8 mouse cellular contexts compared by ENCODE assay signal in the genomic region with DNA sequence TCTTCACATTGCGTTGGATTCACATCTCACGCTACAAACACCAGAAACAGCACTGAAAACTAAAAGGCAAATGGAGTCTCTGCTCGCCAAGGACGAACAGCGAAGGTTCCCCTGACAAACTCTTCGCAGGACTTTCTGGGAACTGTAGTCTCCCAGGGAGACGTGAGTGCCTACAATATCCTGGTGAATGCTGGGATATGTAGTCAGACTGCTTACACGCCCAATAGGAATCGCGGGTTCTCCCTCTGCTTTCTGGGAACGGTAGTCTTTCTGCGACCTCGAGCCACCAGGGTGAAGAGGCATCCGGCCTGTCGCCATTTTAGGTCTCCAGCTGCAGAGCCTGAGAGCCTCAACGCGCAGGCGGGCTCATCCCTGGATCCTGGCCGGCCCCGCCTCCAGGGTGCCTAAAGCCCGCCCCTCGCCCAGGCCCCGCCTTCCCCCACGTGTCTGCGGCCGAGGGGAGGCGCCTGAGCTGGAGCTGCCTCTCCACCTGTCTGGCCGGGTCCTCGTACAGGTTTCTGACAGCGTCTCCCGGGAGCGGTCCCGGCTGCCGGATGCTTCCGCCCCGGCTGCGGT. TPM values are rescaled to one million over a fixed set of nuclear protein-coding genes. Genes with fewer than 3 reads are reported as not detected.
A peak's percentile ranks its signal among the peaks of the same experiment; 100 is the strongest.
DNase-seq lines count a peak whose midpoint lies in the region; ATAC-seq and TF ChIP-seq lines count a peak whose summit lies in the region.
"Not testable (repeated sequence)": the region's sequence is repeated elsewhere in the genome, so short reads cannot be mapped to it uniquely, and the experiment has no call there.

TSS of gene Desi2 (plus strand) at position 202 of the 576 bp plus-strand sequence.

- not testable (repeated sequence) for TF ChIP-seq CTCF in bone marrow, adult 2 months (IDR thresholded peaks at IDR 0.05; ENCODE audit: control insufficient read depth, insufficient read depth, low read length)
- TF ChIP-seq CTCF in midbrain, postnatal 0 days (IDR thresholded peaks at IDR 0.05) = peak; percentile 19; the same call in 1 of the 2 replicates

- not testable (repeated sequence) for H3K36me3 ChIP-seq in embryonic facial prominence, embryonic 15.5 days; limb, embryonic 14.5 days (ENCODE audit: control insufficient read depth, insufficient read depth, low read length); midbrain, postnatal 0 days (ENCODE audit: insufficient read depth, low read length)

- ATAC-seq in embryonic facial prominence, embryonic 15.5 days (ENCODE audit: insufficient number of reproducible peaks, low FRiP score, low TSS enrichment, low read depth) = peak; percentile 100
- ATAC-seq in limb, embryonic 14.5 days (ENCODE audit: low FRiP score, low read depth) = peak; percentile 99
- peak; percentile 99 for ATAC-seq in midbrain, postnatal 0 days (ENCODE audit: low FRiP score)

- H3K9ac ChIP-seq in embryonic facial prominence, embryonic 15.5 days = 0 out of 2 replicates have a peak within 1 kb of the TSS, but pooled peaks have one; percentile 18
- H3K9ac ChIP-seq in limb, embryonic 14.5 days (ENCODE audit: low read depth, low read length, severe bottlenecking) = peak within 1 kb of the TSS; percentile 52
- peak within 1 kb of the TSS; percentile 55 for H3K9ac ChIP-seq in midbrain, postnatal 0 days (replicated peaks; ENCODE audit: low read length, poor library complexity, severe bottlenecking)

- under 1% methylated on average over 37 of the region's 37 CpGs for WGBS in bone marrow, adult 2 months
- WGBS in embryonic facial prominence, embryonic 15.5 days = under 1% methylated on average over 37 of the region's 37 CpGs
- WGBS in limb, embryonic 14.5 days = under 1% methylated on average over 33 of the region's 37 CpGs
- under 1% methylated on average over 30 of the region's 37 CpGs for WGBS in midbrain, postnatal 0 days

- DNase-seq in 416B (ENCODE audit: low read depth) = peak; percentile 99
- peak; percentile 98 for DNase-seq in heart, adult 8-10 months (ENCODE audit: low spot score)
- peak; percentile 100 for DNase-seq in kidney, adult 9 months
- peak; percentile 98 for DNase-seq in limb, embryonic 14.5 days (ENCODE audit: low spot score)
- DNase-seq in midbrain, postnatal 0 days (ENCODE audit: low spot score) = peak; percentile 99
- peak; percentile 86 for DNase-seq in spleen, postnatal 14 days (ENCODE audit: low spot score in 2 of 2)

- not testable (repeated sequence) for TF ChIP-seq POLR2A in bone marrow, adult 2 months (IDR thresholded peaks at IDR 0.05; ENCODE audit: borderline replicate concordance, control insufficient read depth, low read depth, low read length)
- peak; percentile 49; the same call in 1 of the 2 replicates for TF ChIP-seq POLR2A in limb, embryonic 14.5 days (IDR thresholded peaks at IDR 0.05; ENCODE audit: borderline replicate concordance, extremely low read depth, insufficient read depth, insufficient read length)

- H3K4me3 ChIP-seq in bone marrow, adult 2 months (replicated peaks; ENCODE audit: control insufficient read depth, low read depth, low read length) = peak within 1 kb of the TSS; percentile 59
- peak within 1 kb of the TSS; percentile 69 for H3K4me3 ChIP-seq in embryonic facial prominence, embryonic 15.5 days (replicated peaks)
- peak within 1 kb of the TSS; percentile 57 for H3K4me3 ChIP-seq in limb, embryonic 14.5 days (replicated peaks; ENCODE audit: low read length)
- H3K4me3 ChIP-seq in midbrain, postnatal 0 days (ENCODE audit: low read depth, low read length) = peak within 1 kb of the TSS; percentile 54

- peak within 1 kb of the TSS; percentile 61; the same call in 1 of the 2 replicates for H3K27ac ChIP-seq in bone marrow, adult 2 months (ENCODE audit: control insufficient read depth, insufficient read depth, low read depth, low read length, poor library complexity)
- peak within 1 kb of the TSS; percentile 83 for H3K27ac ChIP-seq in embryonic facial prominence, embryonic 15.5 days (replicated peaks)
- H3K27ac ChIP-seq in limb, embryonic 14.5 days (replicated peaks; ENCODE audit: low read depth, low read length) = peak within 1 kb of the TSS; percentile 68
- H3K27ac ChIP-seq in midbrain, postnatal 0 days (ENCODE audit: low read depth, low read length) = peak within 1 kb of the TSS; percentile 65; the same call in 1 of the 2 replicates

- H3K4me1 ChIP-seq in bone marrow, adult 2 months (ENCODE audit: control insufficient read depth, insufficient read depth, low read length); embryonic facial prominence, embryonic 15.5 days; limb, embryonic 14.5 days (ENCODE audit: control insufficient read depth, insufficient read depth, low read length); midbrain, postnatal 0 days (ENCODE audit: insufficient read depth, low read length): not testable (repeated sequence)

- not testable (repeated sequence) for H3K27me3 ChIP-seq in embryonic facial prominence, embryonic 15.5 days; limb, embryonic 14.5 days (ENCODE audit: control insufficient read depth, insufficient read depth, low read length); midbrain, postnatal 0 days (ENCODE audit: insufficient read depth, low read length)

- H3K4me2 ChIP-seq in embryonic facial prominence, embryonic 15.5 days (replicated peaks) = peak within 1 kb of the TSS; percentile 46
- peak within 1 kb of the TSS; percentile 60 for H3K4me2 ChIP-seq in limb, embryonic 14.5 days (replicated peaks; ENCODE audit: low read depth, low read length, severe bottlenecking)
- peak within 1 kb of the TSS; percentile 74 for H3K4me2 ChIP-seq in midbrain, postnatal 0 days (ENCODE audit: low read depth, low read length, poor library complexity, severe bottlenecking)

- not testable (repeated sequence) for H3K9me3 ChIP-seq in embryonic facial prominence, embryonic 15.5 days (replicated peaks); limb, embryonic 14.5 days (ENCODE audit: control insufficient read depth, low read length); midbrain, postnatal 0 days (ENCODE audit: low read length)

RNA-seq across cellular contexts. Expression of gene Desi2, which starts in this region (rescaled TPM):
- polyA plus RNA-seq in bone marrow, adult 2 months (2011; ENCODE audit: insufficient read depth, insufficient read length, low replicate concordance, missing spikeins) = 5.3 and 6.9 TPM in 2 replicates
- 25.8 and 29.2 TPM in 2 replicates for polyA plus RNA-seq in embryonic facial prominence, embryonic 15.5 days (2015; fragmentation: Nextera tagmentation; extraction: Ambion mirVana)
- 10 to 100 TPM; 13.4 to 17.3 (median 16.6) TPM for total RNA-seq in heart, adult 8-10 months (2022)
- polyA plus RNA-seq in limb, embryonic 14.5 days (2012; rRNA removed) = 15.8 and 17.0 TPM in 2 replicates
- 23.5 and 26.5 TPM in 2 replicates for polyA plus RNA-seq in limb, embryonic 14.5 days (2014; fragmentation: Nextera tagmentation; extraction: Ambion mirVana)
- 26.6 and 28.6 TPM in 2 replicates for total RNA-seq in midbrain, postnatal 0 days (2014; rRNA removed)
- polyA plus RNA-seq in midbrain, postnatal 0 days (2015; fragmentation: Nextera tagmentation; extraction: Ambion mirVana) = 23.4 and 27.9 TPM in 2 replicates

Comparison
In these comparisons a context has a peak if more than half of its experiments do, and no peak if none do; other contexts are left out.
1. Peak in every context shown above with its lines: DNase-seq, ATAC-seq, H3K4me3 ChIP-seq and H3K27ac ChIP-seq.